Mouse (Mus musculus) embryonic facial prominence, embryonic 12.5 days (tissue): ENCODE measurements at regions not wholly inside any gene's neighbourhood (a gene's known extent, or its start where the extent isn't known, plus 50 kb on each side); places are given as distances from the start of the nearest gene placed in this dataset.

Source experiments
- ATAC-seq: fragments of 200-750 bp; cut with Nextera tagmentation; 2 replicates; pipeline ENCODE4 v1.8.0; 2017; ENCODE audit not compliant: insufficient number of reproducible peaks, insufficient read depth, low FRiP score, low TSS enrichment
- H3K27ac ChIP-seq: fragments of 300-500 bp; sonication (generic); 2 replicates; pipeline ENCODE4 v1.5.1; 2016; ENCODE audit warnings: mild to moderate bottlenecking
- H3K27me3 ChIP-seq: fragments of 300-500 bp; sonication (generic); 2 replicates; pipeline ENCODE4 v1.6.1; 2016; ENCODE audit warnings: mild to moderate bottlenecking, moderate library complexity
- H3K36me3 ChIP-seq: fragments of 300-500 bp; sonication (generic); 2 replicates; pipeline ENCODE4 v1.6.1; 2016; ENCODE audit warnings: mild to moderate bottlenecking
- H3K4me1 ChIP-seq: fragments of 300-500 bp; sonication (generic); 2 replicates; pipeline ENCODE4 v1.6.1; 2016
- H3K4me2 ChIP-seq: fragments of 300-500 bp; sonication (generic); replicated peaks from 2 replicates; pipeline ENCODE4 v1.6.1; 2016; ENCODE audit warnings: mild to moderate bottlenecking, moderate library complexity
- H3K4me3 ChIP-seq: fragments of 300-500 bp; sonication (generic); 2 replicates; pipeline ENCODE4 v1.5.1; 2016; ENCODE audit warnings: mild to moderate bottlenecking
- H3K9ac ChIP-seq: fragments of 300-500 bp; sonication (generic); 2 replicates; pipeline ENCODE4 v1.6.1; 2016; ENCODE audit warnings: mild to moderate bottlenecking, moderate library complexity
- H3K9me3 ChIP-seq: fragments of 300-500 bp; sonication (generic); 2 replicates; pipeline ENCODE4 v1.6.1; 2016; ENCODE audit warnings: mild to moderate bottlenecking, moderate library complexity
- WGBS: fragments of 180-500 bp; shearing (Covaris S2); methylation state at CpG from one replicate; pipeline ENCODE4 v1.1.7; 2016; 5-methylcytosine and 5-hydroxymethylcytosine counted together

- no peaks in the 10 kb centered on the region for H3K36me3 ChIP-seq
- no peak overlapping the region for H3K4me3 ChIP-seq
- ATAC-seq, result no peak
- H3K9me3 ChIP-seq, result 0 out of 2 replicates have a peak, but pooled peaks cover 2% of the 10 kb centered on the region
- H3K27me3 ChIP-seq, result no peaks in the 10 kb centered on the region
- no peak overlapping the region for H3K9ac ChIP-seq
- no peaks in the 10 kb centered on the region for H3K4me1 ChIP-seq
- 71% methylated on average over 7 of the region's 7 CpGs for WGBS
- H3K4me2 ChIP-seq, result no peak overlapping the region
- no peak overlapping the region for H3K27ac ChIP-seq
Measured at GRCm38 (mm10) chr9:73173589-73174247, 60.5 kb downstream of the Rsl24d1 start.

GRCm38 (mm10) chr9:73176645-73177044 lies 63.4 kb downstream of the Rsl24d1 start:
- no peaks in the 10 kb centered on the region for H3K4me1 ChIP-seq
- ATAC-seq, result no peak
- H3K4me3 ChIP-seq, result no peak overlapping the region
- H3K4me2 ChIP-seq, result no peak overlapping the region
- no peak overlapping the region for H3K9ac ChIP-seq
- 0 out of 2 replicates have a peak, but pooled peaks cover 3% of the 10 kb centered on the region for H3K9me3 ChIP-seq
- H3K36me3 ChIP-seq, result no peaks in the 10 kb centered on the region
- no peak overlapping the region for H3K27ac ChIP-seq
- no peaks in the 10 kb centered on the region for H3K27me3 ChIP-seq

DNA sequence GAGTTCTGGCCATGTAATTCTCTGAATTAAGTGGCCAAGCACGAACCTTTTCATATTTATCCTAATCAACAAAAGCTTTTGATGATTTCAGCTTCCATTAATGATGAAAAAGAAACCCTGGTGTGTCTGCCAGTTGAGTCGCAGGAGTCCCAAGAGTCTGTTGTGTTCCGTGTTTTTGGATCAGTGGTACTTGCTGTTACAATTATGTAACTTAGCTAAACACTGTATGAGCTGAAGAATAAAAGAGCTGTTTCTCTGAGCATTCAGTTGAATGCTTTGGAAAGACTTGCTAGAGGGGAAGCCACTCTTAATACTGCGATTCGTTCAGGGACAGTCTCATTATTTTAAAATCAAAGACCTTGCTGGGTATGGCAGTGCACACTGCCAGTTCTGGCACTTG lies 70.1 kb downstream of the Rsl24d1 start:
- H3K9ac ChIP-seq, result no peak overlapping the region
- H3K9me3 ChIP-seq, result 0 out of 2 replicates have a peak, but pooled peaks cover 3% of the 10 kb centered on the region
- no peak overlapping the region for H3K27ac ChIP-seq
- WGBS, result 79% methylated on average over 5 of the region's 5 CpGs
- H3K27me3 ChIP-seq, result no peaks in the 10 kb centered on the region
- no peaks in the 10 kb centered on the region for H3K36me3 ChIP-seq
- H3K4me1 ChIP-seq, result no peaks in the 10 kb centered on the region
- no peak overlapping the region for H3K4me3 ChIP-seq
- no peak overlapping the region for H3K4me2 ChIP-seq
- no peak for ATAC-seq

DNA sequence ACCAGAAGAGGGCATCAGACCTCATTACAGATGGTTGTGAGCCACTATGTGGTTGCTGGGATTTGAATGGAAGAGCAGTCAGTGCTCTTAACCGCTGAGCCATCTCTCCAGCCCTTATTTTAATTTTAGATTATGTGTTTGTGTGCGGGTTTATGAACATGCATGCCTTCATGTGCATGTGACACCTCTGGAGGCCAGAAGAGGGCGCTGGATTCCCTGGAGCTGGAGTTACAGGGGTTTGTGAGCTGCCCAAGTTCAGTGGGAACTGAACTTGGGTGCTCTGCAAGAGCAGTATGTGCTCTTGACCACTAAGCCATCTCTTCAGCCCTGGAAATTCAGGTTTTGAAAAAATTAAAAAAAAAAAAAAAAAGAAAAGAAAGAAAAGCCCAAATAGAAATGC lies 71.7 kb downstream of the Rsl24d1 start:
- Histone ChIP-seq H3K9me3 (0 out of 2 replicates have a peak, but pooled peaks cover 3% of the 10 kb centered on the region), H3K36me3 (no peaks in the 10 kb centered on the region), H3K4me3 (no peak overlapping the region), H3K4me2 (no peak overlapping the region), H3K27me3 (no peaks in the 10 kb centered on the region), H3K27ac (no peak overlapping the region), H3K9ac (no peak overlapping the region), H3K4me1 (no peaks in the 10 kb centered on the region)
- no peak for ATAC-seq
- 41% methylated on average over 3 of the region's 3 CpGs for WGBS

- ATAC-seq, result no peak
- peak overlapping the region; percentile 33 for H3K4me2 ChIP-seq
- 19% methylated on average over 11 of the region's 11 CpGs for WGBS
Measured at GRCm38 (mm10) chr9:73192271-73192785, 79.1 kb downstream of the Rsl24d1 start.

DNA sequence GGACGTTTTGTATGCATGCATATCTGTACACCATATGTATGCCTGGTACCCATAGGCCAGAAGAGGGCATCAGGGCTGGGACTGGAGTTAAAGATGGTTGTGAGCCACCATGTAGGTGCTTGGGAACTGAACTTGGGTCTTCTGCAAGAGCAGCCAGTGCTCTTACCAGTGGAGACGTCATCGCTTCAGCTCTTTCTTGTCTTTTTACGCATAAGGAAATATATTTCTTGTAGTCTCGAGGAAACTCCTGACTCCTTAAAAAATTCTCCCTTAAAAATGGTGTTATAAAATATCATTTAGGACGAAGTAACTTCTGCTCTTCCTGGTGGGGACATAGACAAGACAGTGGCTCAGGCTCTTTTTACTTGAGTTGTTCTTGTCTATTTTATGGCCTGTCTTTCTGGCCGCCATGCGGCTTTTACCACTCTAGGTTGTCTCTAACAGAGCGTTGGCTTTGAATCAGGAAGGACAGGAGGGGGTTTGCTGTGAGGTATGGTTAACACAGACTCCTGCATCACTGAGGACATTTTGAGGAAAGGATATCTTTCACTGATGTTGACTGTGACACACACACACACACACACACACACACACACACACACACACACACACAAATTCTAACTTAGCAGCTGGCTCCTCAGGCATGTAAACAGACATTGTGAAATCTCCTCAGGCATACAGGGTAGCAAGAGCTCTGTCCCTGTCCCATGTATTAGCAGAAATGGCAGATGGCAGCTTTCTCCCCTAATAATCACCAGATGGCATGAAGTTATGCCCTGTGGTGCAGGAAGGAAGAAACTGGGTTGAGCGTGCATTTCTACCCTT lies 85.2 kb downstream of the Rsl24d1 start:
- Histone ChIP-seq H3K27me3 (no peaks in the 10 kb centered on the region), H3K4me3 (no peak overlapping the region), H3K27ac (no peak overlapping the region), H3K9ac (no peak overlapping the region), H3K36me3 (no peaks in the 10 kb centered on the region), H3K4me1 (no peaks in the 10 kb centered on the region), H3K4me2 (no peak overlapping the region), H3K9me3 (0 out of 2 replicates have a peak, but pooled peaks cover 2% of the 10 kb centered on the region)
- WGBS, result 85% methylated on average over 10 of the region's 10 CpGs
- no peak for ATAC-seq

More at GRCm38 (mm10) chr9:73192271-73192785, 79.1 kb downstream of the Rsl24d1 start:
- peaks cover 6% of the 10 kb centered on the region for H3K4me1 ChIP-seq
- no peaks in the 10 kb centered on the region for H3K36me3 ChIP-seq
- no peak overlapping the region for H3K4me3 ChIP-seq
- no peak overlapping the region for H3K27ac ChIP-seq
- no peaks in the 10 kb centered on the region for H3K9me3 ChIP-seq
- no peak overlapping the region for H3K9ac ChIP-seq
- no peaks in the 10 kb centered on the region for H3K27me3 ChIP-seq

GRCm38 (mm10) chr9:73223111-73223510 lies 109.9 kb downstream of the Rsl24d1 start:
- H3K36me3 ChIP-seq, result no peaks in the 10 kb centered on the region
- H3K27ac ChIP-seq, result no peak overlapping the region
- no peak overlapping the region for H3K4me2 ChIP-seq
- no peaks in the 10 kb centered on the region for H3K27me3 ChIP-seq
- H3K4me3 ChIP-seq, result no peak overlapping the region
- no peak for ATAC-seq
- no peaks in the 10 kb centered on the region for H3K9me3 ChIP-seq
- H3K9ac ChIP-seq, result no peak overlapping the region
- WGBS, result 42% methylated on average over 6 of the region's 6 CpGs
- H3K4me1 ChIP-seq, result no peaks in the 10 kb centered on the region

DNA sequence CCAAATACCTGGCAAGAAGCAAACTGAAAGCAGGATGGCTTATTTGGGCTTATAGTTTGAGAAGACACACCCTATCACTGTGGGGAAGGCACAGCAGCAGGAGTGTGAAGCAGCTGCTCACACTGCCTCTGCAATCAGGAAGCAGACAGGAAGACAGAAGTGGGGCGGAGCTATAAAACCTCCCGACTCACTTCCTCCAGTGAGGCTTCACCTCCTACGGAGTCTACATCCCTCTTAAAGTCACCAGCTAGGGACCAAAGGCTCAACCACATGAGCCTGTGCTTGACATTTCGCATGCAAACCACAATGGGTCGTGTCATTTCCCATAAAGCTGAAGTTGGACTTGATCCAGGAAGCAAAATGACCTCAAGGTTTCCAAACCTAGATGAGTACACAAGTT lies 127.0 kb downstream of the Rsl24d1 start:
- no peak overlapping the region for H3K4me3 ChIP-seq
- no peaks in the 10 kb centered on the region for H3K36me3 ChIP-seq
- H3K27me3 ChIP-seq, result no peaks in the 10 kb centered on the region
- H3K4me1 ChIP-seq, result no peaks in the 10 kb centered on the region
- H3K9me3 ChIP-seq, result no peaks in the 10 kb centered on the region
- no peak overlapping the region for H3K27ac ChIP-seq
- ATAC-seq, result no peak
- H3K9ac ChIP-seq, result no peak overlapping the region
- no peak overlapping the region for H3K4me2 ChIP-seq
- WGBS, result 75% methylated on average over 5 of the region's 5 CpGs

DNA sequence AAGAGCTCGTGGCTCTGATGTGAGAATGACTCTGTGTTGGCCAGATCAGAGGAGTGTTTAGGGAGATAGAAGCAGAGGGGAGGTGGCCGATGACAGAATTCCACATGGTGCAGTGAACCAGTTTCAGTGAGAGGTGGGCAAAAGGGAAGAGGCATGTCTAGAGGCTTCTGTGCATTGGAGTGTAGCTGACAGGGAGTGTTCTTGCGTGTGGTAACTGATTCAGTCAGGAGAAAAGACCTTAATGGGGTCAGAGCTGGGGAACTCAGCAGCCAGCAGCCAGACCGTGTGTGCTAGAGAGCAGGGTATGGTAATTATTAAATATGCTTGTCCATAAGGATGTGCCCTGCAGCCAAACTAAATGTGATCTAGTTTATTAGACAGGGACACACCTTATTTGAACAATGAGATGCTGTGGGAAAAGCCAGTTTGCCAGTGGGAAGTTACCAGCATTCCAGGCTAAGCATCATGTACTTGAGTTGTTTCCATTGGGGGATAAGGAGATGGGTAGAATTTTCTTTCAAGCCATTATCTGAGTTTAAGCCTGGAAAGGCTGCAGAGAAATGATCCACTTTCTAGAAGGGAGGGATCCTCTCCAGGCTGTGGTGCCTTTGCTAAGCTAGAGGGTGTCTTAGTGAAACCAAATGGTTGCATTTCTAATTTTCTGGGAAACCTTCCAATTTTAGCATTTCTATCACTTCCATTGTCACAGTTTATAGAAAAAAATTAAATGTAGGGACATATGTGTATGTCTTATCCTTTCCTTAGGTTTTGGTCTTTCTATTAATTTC lies 129.5 kb downstream of the Rsl24d1 start:
- no peak overlapping the region for H3K27ac ChIP-seq
- H3K36me3 ChIP-seq, result no peaks in the 10 kb centered on the region
- no peaks in the 10 kb centered on the region for H3K9me3 ChIP-seq
- H3K4me1 ChIP-seq, result no peaks in the 10 kb centered on the region
- H3K9ac ChIP-seq, result no peak overlapping the region
- no peak for ATAC-seq
- H3K4me3 ChIP-seq, result no peak overlapping the region
- H3K4me2 ChIP-seq, result no peak overlapping the region
- WGBS, result 58% methylated on average over 4 of the region's 4 CpGs
- no peaks in the 10 kb centered on the region for H3K27me3 ChIP-seq

- Histone ChIP-seq H3K4me3 (no peak overlapping the region), H3K9ac (no peak overlapping the region), H3K4me1 (no peaks in the 10 kb centered on the region), H3K27me3 (no peaks in the 10 kb centered on the region), H3K36me3 (no peaks in the 10 kb centered on the region), H3K4me2 (no peak overlapping the region), H3K9me3 (no peaks in the 10 kb centered on the region), H3K27ac (no peak overlapping the region)
- WGBS, result 84% methylated on average over 3 of the region's 3 CpGs
- ATAC-seq, result no peak
Measured at GRCm38 (mm10) chr9:73244177-73244576, 131.0 kb downstream of the Rsl24d1 start.

DNA sequence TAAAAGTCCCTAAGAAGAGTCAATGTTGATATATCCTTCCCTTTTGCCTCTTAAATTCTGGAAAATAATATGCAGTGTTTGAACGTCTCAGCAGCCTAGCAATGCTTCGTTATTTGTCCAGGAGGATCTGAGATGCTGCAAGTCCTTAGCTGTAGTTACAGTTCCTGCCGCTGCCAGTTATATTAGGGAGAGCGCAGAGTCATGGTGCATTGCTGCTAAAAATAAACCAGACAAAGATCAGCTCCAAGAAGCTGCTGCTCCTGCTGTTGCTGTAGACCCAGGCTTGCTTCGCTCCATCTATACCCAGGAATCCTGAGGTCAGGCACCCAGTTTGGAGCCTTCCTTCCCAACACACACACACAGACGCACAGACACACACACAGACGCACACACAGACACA lies 132.3 kb downstream of the Rsl24d1 start:
- H3K9ac ChIP-seq, result no peak overlapping the region
- WGBS, result 82% methylated on average over 7 of the region's 7 CpGs
- no peaks in the 10 kb centered on the region for H3K36me3 ChIP-seq
- no peak for ATAC-seq
- H3K4me2 ChIP-seq, result no peak overlapping the region
- no peak overlapping the region for H3K4me3 ChIP-seq
- no peak overlapping the region for H3K27ac ChIP-seq
- no peaks in the 10 kb centered on the region for H3K4me1 ChIP-seq
- no peaks in the 10 kb centered on the region for H3K27me3 ChIP-seq
- H3K9me3 ChIP-seq, result no peaks in the 10 kb centered on the region
